Mouse (Mus musculus) CH12.LX (cell line): Measurements from ENCODE around the gene Hyal2. TPM values are rescaled to one million over a fixed set of nuclear protein-coding genes. Genes with fewer than 3 reads are reported as not detected.
A peak's percentile ranks its signal among the peaks of the same experiment; 100 is the strongest.

Experiments used
- DNase-seq: peaks from one replicate; pipeline ENCODE4 v3.0.0-alpha.2; 2013; ENCODE audit errors: extremely low read depth
- H3K27ac ChIP-seq: 2 replicates; pipeline ENCODE4 v1.5.1; 2012; ENCODE audit warnings: low read depth, mild to moderate bottlenecking, control low read depth, moderate library complexity; ENCODE audit not compliant: insufficient read depth
- H3K27me3 ChIP-seq: replicated peaks from 2 replicates; pipeline ENCODE3; 2012; ENCODE audit warnings: inconsistent platforms
- H3K36me3 ChIP-seq, 2 experiments: replicated peaks in 1 of 2; 2 replicates each; pipeline versions ENCODE3 to v1.6.1; 2012; ENCODE audit warnings: inconsistent platforms in 1 of 2, low read length in 1 of 2, mild to moderate bottlenecking in 1 of 2, mixed read lengths in 1 of 2, moderate library complexity in 1 of 2; ENCODE audit not compliant: control insufficient read depth in 1 of 2, insufficient read depth in 1 of 2
- H3K4me1 ChIP-seq, 2 experiments: 2 replicates each; pipeline ENCODE4 v1.6.1; 2012; ENCODE audit warnings: inconsistent platforms in 1 of 2, moderate library complexity in 1 of 2; ENCODE audit not compliant: insufficient read depth in 2 of 2, control insufficient read depth in 1 of 2
- H3K4me2 ChIP-seq: 2 replicates; pipeline ENCODE4 v1.6.1; 2012; ENCODE audit warnings: low read depth, mild to moderate bottlenecking, control low read depth; ENCODE audit not compliant: poor library complexity, insufficient read depth, severe bottlenecking
- H3K4me3 ChIP-seq, 3 experiments: fragments of 150-350 bp in 1 of 3; sonication (generic) in 1 of 3; replicated peaks in 1 of 3; 2 replicates each; pipeline versions ENCODE3 to v1.5.1; 2011 to 2012; ENCODE audit warnings: low read depth in 2 of 3, low read length in 2 of 3, mild to moderate bottlenecking in 2 of 3, moderate library complexity in 2 of 3, control low read depth in 1 of 3, improper control_type of control experiment in 1 of 3, inconsistent platforms in 1 of 3, mixed read lengths in 1 of 3; ENCODE audit not compliant: poor library complexity in 1 of 3
- H3K79me2 ChIP-seq: replicated peaks from 2 replicates; pipeline ENCODE4 v1.6.1; 2012; ENCODE audit warnings: mild to moderate bottlenecking, moderate library complexity; ENCODE audit not compliant: control insufficient read depth, poor library complexity, insufficient read depth, severe bottlenecking; ENCODE audit errors: extremely low read depth
- H3K9ac ChIP-seq: 2 replicates; pipeline ENCODE4 v1.6.1; 2012; ENCODE audit warnings: low read depth, mild to moderate bottlenecking, control low read depth, moderate library complexity; ENCODE audit not compliant: insufficient read depth
- H3K9me3 ChIP-seq: replicated peaks from 2 replicates; pipeline ENCODE3; 2012; ENCODE audit warnings: low read length, inconsistent platforms, mixed read lengths
- CHD1 ChIP-seq: IDR thresholded peaks from 2 replicates; pipeline ENCODE4 v1.6.1; 2012; ENCODE audit warnings: low read depth, low read length, improper control_type of control experiment, inconsistent platforms
- CTCF ChIP-seq, 2 experiments: IDR thresholded peaks in 1 of 2; conservative IDR thresholded peaks in 1 of 2; 2 replicates each; pipeline ENCODE4 v1.5.1; 2011 to 2012; ENCODE audit warnings: low read depth in 2 of 2, low read length in 2 of 2, improper control_type of control experiment in 1 of 2, inconsistent platforms in 1 of 2, mild to moderate bottlenecking in 1 of 2, moderate library complexity in 1 of 2
- ELF1 ChIP-seq: IDR thresholded peaks from 2 replicates; pipeline ENCODE4 v1.6.1; 2014; ENCODE audit warnings: low read depth, mild to moderate bottlenecking, inconsistent platforms, low read length, improper control_type of control experiment
- MEF2A ChIP-seq: IDR thresholded peaks from 2 replicates; pipeline ENCODE4 v1.6.1; 2014; ENCODE audit warnings: low read depth, mild to moderate bottlenecking, inconsistent platforms, low read length, improper control_type of control experiment, borderline replicate concordance
- MXI1 ChIP-seq: IDR thresholded peaks from 2 replicates; pipeline ENCODE4 v1.6.1; 2011; ENCODE audit warnings: mild to moderate bottlenecking, low read depth, low read length, improper control_type of control experiment
- PAX5 ChIP-seq: IDR thresholded peaks from 2 replicates; pipeline ENCODE4 v1.6.1; 2012; ENCODE audit warnings: low read length, inconsistent platforms, mixed read lengths
- RAD21 ChIP-seq: IDR thresholded peaks from 2 replicates; pipeline ENCODE4 v1.6.1; 2011; ENCODE audit warnings: low read depth, mild to moderate bottlenecking, low read length, improper control_type of control experiment, moderate library complexity
- RCOR1 ChIP-seq: conservative IDR thresholded peaks from 2 replicates; pipeline ENCODE4 v1.6.1; 2012; ENCODE audit warnings: low read depth, mild to moderate bottlenecking, inconsistent platforms, low read length, improper control_type of control experiment
- SIN3A ChIP-seq: IDR thresholded peaks from 2 replicates; pipeline ENCODE4 v1.6.1; 2012; ENCODE audit warnings: low read length, improper control_type of control experiment, inconsistent platforms
- SMC3 ChIP-seq: IDR thresholded peaks from 2 replicates; pipeline ENCODE4 v1.6.1; 2011; ENCODE audit warnings: low read depth, low read length, improper control_type of control experiment
- TCF12 ChIP-seq: IDR thresholded peaks from 2 replicates; pipeline ENCODE4 v1.6.1; 2014; ENCODE audit warnings: low read depth, mild to moderate bottlenecking, inconsistent platforms, low read length, improper control_type of control experiment
- ZKSCAN1 ChIP-seq: IDR thresholded peaks from 2 replicates; pipeline ENCODE4 v1.6.1; 2012; ENCODE audit warnings: low read depth, inconsistent platforms, low read length, improper control_type of control experiment, borderline replicate concordance
- ZMIZ1 ChIP-seq: IDR thresholded peaks from 2 replicates; pipeline ENCODE4 v1.6.1; 2012; ENCODE audit warnings: low read depth, mild to moderate bottlenecking, inconsistent platforms, low read length, improper control_type of control experiment
- ZNF384 ChIP-seq: IDR thresholded peaks from 2 replicates; pipeline ENCODE4 v1.6.1; 2012; ENCODE audit warnings: low read depth, low read length, improper control_type of control experiment, inconsistent platforms
- dilution Hi-C: fragments of 300-500 bp; cut with MboI; formaldehyde crosslinking; loops from 2 replicates; pipeline ENCODE4 v1.14.3; 2020; ENCODE audit warnings: low sequenced_read_pairs; ENCODE audit not compliant: extremely low pct_unique_long_range_greater_than_20kb, extremely low pct_ligation_motif_present
- in situ Hi-C: fragments of 300-500 bp; cut with MboI; formaldehyde crosslinking; loops from 3 replicates; pipeline ENCODE4 v1.14.3; 2019; ENCODE audit warnings: low sequenced_read_pairs, low pct_ligation_motif_present, low pct_unique_long_range_greater_than_20kb, mixed read lengths
- polyA plus RNA-seq: library from polyadenylated mRNA; unstranded; fragments of >175 nt; gene quantifications from 2 replicates; pipeline ENCODE4 v1.2.1, GENCODE M21; 2012; ENCODE audit warnings: low read depth; ENCODE audit not compliant: insufficient read length
- total RNA-seq, 2 experiments: library from RNA; depleted of rRNA; stranded (reverse); fragments of 300-350 nt in 1 of 2; fragments of >200 nt in 1 of 2; gene quantifications; 2 replicates each; pipeline ENCODE4 v1.2.3; 2012 to 2014

Hyal2 gene
- total and polyA plus RNA-seq, 3 experiments: 16.4 to 30.9 (median 26.8) TPM

DNA sequence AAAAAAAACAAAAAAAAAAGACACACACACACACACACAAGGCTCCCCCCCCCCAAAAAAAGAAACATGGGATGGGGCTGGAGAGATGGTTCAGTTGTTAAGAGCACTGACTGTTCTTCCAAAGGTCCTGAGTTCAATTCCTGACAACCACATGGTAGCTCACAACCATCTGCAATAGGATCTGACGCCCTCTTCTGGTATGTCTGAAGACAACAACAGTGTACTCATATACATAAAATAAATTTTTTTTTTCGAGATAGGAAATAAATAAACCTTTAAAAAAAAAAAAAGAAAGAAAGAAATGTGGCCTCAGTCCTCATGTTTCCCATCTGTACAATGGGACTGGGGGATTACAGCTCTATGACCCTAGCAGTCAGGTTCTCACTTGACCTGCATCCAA lies 49.7 kb downstream of the Hyal2 start:
- Histone ChIP-seq H3K36me3 (peaks cover 63 to 81% of the 10 kb centered on the region in 2 experiments), H3K79me2 (peaks cover 5% of the 10 kb centered on the region; the same call in 1 of the 2 replicates), H3K4me1 (peaks cover 0 to 5% of the 10 kb centered on the region in 2 experiments; a peak in 2 of 4 replicates), H3K27me3 (no peaks in the 10 kb centered on the region), H3K9me3 (no peaks in the 10 kb centered on the region), H3K27ac (no peak overlapping the region), H3K4me2 (no peak overlapping the region), H3K9ac (no peak overlapping the region), H3K4me3 (no peak overlapping the region)
- no peak for TF ChIP-seq PAX5
- TF ChIP-seq SMC3: peak; percentile 20
- TF ChIP-seq ZMIZ1: no peak
- TF ChIP-seq CTCF (conservative IDR thresholded peaks at IDR 0.05 in 1 of 2, IDR thresholded peaks at IDR 0.05 in 1 of 2; ENCODE audit: low read depth in 2 of 2, low read length in 2 of 2): peak in 1 of 2 experiments; percentile 37; a peak in 2 of 4 replicates
- peak; percentile 35 for TF ChIP-seq ZNF384
- TF ChIP-seq RCOR1: no peak
- TF ChIP-seq CHD1: no peak
- in situ Hi-C loops: no loop called here
- dilution Hi-C loops: no loop called here
- no peak for DNase-seq

DNA sequence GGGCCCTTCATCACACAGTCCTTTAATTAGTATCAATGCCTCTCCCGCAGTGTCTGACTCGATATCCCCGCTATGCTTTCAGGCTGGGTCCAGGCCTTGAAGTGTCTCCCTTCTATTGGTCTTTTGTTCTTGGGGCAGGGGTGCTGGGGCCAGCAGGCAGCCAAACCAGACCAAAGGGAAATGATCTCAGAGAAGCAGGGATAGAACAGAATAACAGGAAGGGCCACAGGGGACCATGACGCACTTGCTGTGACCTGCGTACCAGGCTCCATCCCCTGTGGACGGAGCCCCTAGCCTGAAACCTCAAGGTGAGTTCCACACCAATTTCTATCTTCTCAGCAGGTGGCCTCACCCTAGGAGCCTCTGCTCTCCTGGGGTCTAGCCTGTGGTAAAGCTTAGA lies 50.4 kb downstream of the Hyal2 start:
- Histone ChIP-seq H3K9me3 (no peaks in the 10 kb centered on the region), H3K4me3 (no peak overlapping the region), H3K27me3 (no peaks in the 10 kb centered on the region), H3K4me1 (peaks cover 0 to 2% of the 10 kb centered on the region in 2 experiments; a peak in 2 of 4 replicates), H3K4me2 (no peak overlapping the region), H3K36me3 (peaks cover 63 to 86% of the 10 kb centered on the region in 2 experiments), H3K27ac (no peak overlapping the region), H3K9ac (no peak overlapping the region), H3K79me2 (peaks cover 6% of the 10 kb centered on the region; the same call in 1 of the 2 replicates)
- TF ChIP-seq RAD21: no peak
- no peak for TF ChIP-seq TCF12
- no peak for TF ChIP-seq MEF2A
- TF ChIP-seq MXI1: no peak
- no peak for TF ChIP-seq ELF1
- TF ChIP-seq RCOR1: no peak
- no peak for DNase-seq
- in situ Hi-C loops (no loop called here), dilution Hi-C loops (no loop called here)

DNA sequence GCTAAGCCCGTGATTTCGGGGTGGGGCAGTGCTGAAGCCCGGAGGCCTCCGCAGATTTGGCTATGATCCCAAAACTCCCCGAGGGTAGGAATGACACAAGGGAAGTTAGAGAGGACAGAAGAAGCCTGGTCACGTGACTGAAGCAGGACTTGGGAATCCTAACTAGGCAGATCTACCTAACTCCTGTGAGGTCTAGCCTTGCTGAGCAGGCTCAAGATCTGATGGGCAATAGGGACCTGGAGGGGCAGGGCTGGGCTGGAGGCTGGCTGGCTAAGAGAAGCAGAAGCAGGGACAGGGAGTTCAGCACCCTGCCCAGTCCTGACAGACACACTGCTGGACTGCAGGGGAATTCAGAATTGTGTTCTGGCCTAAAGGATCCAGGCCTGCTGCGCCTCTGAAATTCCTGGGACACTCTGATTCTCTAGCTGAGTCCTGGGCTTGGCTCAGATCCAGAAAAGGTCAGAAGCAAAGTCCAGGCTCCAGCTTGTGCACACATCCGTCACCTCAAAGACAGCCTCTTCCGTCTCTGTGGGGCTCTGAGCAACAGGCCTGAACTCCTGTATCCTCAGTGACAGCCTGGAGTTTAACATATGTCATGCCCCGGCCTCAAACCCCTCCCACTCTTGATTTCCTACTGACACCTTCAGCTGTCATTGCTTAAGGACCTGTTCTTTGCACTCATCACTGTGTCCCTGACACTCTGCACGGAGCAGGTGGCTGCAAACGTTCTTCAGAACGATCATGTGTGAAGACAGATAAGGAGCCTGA lies 51.2 kb downstream of the Hyal2 start:
- no peak for TF ChIP-seq ZKSCAN1
- TF ChIP-seq SIN3A: no peak
- Histone ChIP-seq H3K27ac (no peak overlapping the region), H3K4me2 (no peak overlapping the region), H3K9ac (no peak overlapping the region), H3K4me1 (peaks cover 0 to 3% of the 10 kb centered on the region in 2 experiments; a peak in 2 of 4 replicates), H3K36me3 (peaks cover 63 to 90% of the 10 kb centered on the region in 2 experiments), H3K27me3 (no peaks in the 10 kb centered on the region), H3K9me3 (no peaks in the 10 kb centered on the region), H3K4me3 (no peak overlapping the region), H3K79me2 (peaks cover 14% of the 10 kb centered on the region)
- in situ Hi-C loops (no loop called here), dilution Hi-C loops (no loop called here)
- no peak for DNase-seq
